Mouse (Mus musculus): ENCODE data around the gene Fam83d. TPM values are rescaled to one million over a fixed set of nuclear protein-coding genes. Genes with fewer than 3 reads are reported as not detected.
A peak's percentile ranks its signal among the peaks of the same experiment; 100 is the strongest.
"Not testable (repeated sequence)": the region's sequence is repeated elsewhere in the genome, so short reads cannot be mapped to it uniquely, and the experiment has no call there.

The Fam83d gene
- 1 to 10 TPM; 1.4 to 1.6 TPM for total RNA-seq (2021)

DNA sequence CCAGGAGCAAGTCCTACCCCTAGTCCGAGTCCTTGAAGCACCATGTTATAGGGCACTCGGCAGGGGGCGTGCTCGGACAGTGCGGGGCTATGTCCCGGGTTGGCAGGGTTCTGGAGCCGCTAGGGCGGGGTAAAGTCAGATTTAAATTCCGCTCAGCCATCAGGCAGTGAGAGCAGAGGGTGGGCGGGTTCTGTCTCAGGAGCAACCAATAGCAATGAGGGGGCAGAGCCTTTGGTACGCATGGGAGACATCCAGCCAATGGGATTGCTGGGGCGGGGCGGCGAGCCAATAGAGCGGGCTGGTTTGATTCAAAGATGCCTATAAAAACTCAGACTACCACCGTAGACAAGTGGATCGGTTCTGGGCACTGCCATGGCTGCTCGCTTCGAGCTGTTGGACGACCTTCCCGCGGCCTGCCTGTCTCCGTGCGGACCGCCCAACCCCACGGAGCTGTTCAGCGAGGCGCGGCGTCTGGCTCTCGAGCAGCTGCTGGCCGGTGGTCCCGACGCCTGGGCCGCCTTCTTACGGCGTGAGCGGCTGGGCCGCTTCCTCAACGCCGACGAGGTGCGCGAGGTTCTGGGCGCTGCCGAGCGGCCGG lies at the start of gene Fam83d:
Gene Fam83d (plus strand): TSS at position 352 of the 598 bp plus-strand sequence.
- intact Hi-C loops (cut with DNase I) = loop anchor here (2.0 kb wide), 1 partner anchor 95 kb away; no protein-coding TSS in a partner anchor
- peak; percentile 97 for DNase-seq (ENCODE audit: extremely low spot score in 1 of 2, low spot score in 2 of 2)

DNA sequence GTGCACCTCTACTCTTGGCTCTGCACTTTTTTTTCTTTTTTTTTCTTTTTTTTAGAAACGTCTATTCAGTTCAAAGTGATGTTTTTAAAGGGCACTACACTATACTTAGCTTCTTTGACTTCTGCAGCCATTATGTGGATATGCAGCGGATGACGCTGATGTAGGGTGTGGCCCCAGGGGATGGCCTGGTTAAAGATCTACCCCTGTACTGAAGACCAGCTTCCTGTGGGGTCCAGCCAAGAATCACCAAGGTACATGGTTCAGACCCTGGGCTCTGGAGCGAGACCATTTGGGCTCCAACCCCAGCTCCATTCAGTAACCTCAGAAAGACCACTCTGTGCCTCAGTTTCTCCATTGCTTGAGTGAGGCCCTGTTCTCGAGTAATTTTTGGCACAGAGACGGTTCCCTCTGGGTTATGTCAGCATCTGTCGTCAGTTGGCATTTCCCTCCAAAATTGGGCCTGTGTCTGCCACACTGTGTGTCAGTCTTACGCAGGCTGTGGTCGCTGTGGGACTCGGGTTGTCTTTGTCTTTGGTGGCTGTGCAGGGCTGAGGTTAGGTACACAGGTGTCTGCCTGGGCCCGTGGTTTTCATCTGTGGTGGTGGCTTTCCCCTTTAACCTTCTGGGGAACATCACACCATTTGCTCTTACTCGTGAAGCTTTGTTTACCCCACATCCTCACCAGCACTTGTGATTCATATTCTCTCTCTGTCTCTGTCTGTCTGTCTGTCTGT lies 48.9 kb upstream of the Fam83d start:
- no peak for DNase-seq (ENCODE audit: extremely low spot score in 1 of 2, low spot score in 2 of 2)
- intact Hi-C loops (cut with DNase I) = no loop called here

DNA sequence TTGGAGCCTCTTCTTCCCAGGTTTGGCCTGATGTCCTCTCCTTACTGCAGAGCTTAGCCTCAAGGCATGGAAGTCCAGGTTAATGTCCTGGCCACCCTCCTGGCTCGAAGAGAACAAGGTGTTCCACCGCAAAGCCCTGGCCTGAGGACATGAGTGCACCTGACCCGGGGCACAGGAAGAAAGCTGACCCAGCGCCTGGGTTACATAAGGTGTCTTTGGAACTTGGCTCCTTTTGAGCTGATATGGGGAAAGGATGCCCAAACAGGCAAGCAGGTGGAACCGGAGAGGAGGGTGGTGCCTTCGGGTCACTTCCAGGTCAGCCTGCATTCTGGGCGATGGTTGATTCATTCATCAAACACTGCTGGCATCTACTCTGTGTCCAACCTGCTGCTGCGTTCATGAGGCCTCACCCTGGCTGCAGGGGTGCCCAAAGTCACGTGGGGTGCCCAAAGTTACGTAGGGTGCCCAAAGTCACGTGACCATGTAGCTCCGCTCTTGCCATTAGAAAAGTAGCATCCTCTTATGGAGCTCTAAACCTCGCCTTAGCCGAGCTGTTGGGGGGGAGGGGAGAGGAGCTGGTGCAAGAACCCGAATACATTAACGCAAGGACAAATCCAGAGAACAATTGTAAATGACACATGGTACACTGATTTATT lies 47.0 kb upstream of the Fam83d start:
- no peak for DNase-seq (ENCODE audit: extremely low spot score in 1 of 2, low spot score in 2 of 2)
- intact Hi-C loops (cut with DNase I) = no loop called here

DNA sequence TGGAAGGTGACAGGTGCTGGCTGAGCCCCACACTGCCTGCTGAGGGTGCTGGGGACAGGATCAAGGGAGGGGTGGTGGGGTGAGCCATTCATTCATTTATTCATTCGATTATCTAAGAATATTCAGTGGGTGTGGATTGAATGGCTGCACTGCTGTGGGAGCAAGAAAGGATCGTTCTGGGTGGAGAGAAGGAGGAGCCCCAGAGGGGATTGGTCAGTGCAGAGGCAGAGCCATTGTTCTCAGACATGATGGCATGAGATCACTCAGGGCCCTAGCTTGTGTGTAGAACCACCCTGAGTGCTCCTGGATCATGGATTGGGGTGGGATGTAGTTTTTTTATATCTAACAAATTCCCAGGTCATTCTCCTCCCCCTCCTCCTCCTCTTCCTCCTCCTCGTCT lies 46.4 kb upstream of the Fam83d start:
- intact Hi-C loops (cut with DNase I) = no loop called here
- DNase-seq (ENCODE audit: extremely low spot score in 1 of 2, low spot score in 2 of 2) = no peak

DNA sequence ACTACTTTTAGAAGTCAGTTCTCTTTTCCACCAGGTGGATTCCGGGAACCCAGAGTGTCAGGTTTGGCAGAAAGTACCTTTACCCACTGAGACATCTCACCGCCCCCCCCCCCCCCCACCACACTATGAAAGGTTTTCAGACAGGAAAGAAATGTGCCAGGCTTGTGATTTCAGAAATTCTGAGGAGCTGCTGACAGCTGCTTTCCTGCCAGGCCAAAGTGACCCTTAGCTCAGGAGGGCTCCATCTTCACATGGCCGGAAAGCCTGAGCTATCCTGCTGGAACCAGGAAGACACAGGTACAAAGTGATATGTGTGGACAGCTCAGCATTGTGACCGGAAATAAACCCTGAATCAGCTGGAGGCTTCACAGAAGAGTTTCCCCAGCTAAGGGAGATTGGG lies 45.8 kb upstream of the Fam83d start:
- intact Hi-C loops (cut with DNase I) = no loop called here
- no peak for DNase-seq (ENCODE audit: extremely low spot score in 1 of 2, low spot score in 2 of 2)

DNA sequence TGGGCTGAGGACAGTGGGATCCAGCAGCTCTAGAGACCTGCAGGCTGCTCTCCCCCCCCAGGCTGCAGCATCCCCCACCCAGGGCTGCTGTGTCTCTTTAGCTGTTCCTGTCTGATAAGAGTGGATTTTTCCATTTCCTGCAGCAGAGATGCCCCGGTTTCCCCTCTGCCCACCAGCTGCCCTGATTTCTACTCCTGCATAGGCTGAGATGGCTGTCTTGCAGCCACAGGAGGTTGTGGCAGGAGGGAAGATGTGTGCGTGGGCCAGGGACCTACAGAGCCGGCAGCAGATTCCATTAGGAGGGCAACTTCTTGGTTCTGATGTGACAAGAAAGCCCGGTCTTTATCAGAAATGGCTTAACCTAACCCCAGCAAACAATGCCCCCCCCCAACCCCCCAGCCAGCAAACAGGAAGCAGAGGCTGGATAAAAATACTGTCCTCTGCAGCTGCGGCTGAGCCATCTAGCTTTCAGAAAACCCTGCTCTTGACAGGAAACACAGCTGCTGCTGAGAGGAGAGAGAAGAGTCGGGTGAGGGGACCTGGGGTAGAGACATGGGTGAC lies 44.8 kb upstream of the Fam83d start:
- no peak for DNase-seq (ENCODE audit: extremely low spot score in 1 of 2, low spot score in 2 of 2)
- intact Hi-C loops (cut with DNase I) = no loop called here

DNA sequence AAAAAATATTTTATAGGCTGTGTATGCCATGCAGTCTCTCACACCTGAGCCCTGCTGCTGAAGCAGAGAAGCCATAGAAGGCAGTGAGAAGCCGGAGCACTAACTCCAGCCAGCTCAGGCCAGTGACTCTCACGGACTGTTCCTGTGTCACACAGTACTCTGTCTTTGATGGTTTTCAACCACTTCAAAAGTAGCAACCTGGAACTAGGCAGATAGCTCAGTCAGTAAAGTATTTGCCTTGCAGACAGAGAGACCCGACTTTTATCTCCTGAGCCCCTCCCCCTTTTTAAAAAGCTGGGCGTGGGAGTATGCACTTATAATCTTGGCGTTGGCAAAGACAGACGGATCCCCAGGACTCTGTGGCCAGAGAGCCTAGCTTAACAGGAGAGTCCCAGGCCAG lies 44.1 kb upstream of the Fam83d start:
- intact Hi-C loops (cut with DNase I) = no loop called here
- DNase-seq (ENCODE audit: extremely low spot score in 1 of 2, low spot score in 2 of 2) = no peak

DNA sequence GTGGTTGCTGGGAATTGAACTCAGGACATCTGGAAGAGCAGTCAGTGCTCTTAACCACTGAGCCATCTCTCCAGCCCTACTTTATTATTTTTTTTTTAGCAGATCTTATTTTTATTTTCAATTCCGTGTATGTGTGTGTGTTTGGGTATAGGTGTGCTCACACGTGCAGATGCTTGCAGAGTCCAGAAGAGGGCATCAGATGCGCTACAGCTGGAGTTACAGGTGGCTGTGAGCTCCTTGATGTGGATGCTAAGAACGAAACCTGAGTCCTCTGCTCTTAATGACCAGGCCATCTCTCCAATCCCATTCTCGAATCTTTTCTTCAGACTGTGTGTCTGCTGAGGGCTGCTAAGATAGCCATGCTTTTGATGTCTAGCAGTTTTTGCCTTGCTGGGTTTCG lies 41.6 kb upstream of the Fam83d start:
- no peak for DNase-seq (ENCODE audit: extremely low spot score in 1 of 2, low spot score in 2 of 2)
- intact Hi-C loops (cut with DNase I) = no loop called here

DNA sequence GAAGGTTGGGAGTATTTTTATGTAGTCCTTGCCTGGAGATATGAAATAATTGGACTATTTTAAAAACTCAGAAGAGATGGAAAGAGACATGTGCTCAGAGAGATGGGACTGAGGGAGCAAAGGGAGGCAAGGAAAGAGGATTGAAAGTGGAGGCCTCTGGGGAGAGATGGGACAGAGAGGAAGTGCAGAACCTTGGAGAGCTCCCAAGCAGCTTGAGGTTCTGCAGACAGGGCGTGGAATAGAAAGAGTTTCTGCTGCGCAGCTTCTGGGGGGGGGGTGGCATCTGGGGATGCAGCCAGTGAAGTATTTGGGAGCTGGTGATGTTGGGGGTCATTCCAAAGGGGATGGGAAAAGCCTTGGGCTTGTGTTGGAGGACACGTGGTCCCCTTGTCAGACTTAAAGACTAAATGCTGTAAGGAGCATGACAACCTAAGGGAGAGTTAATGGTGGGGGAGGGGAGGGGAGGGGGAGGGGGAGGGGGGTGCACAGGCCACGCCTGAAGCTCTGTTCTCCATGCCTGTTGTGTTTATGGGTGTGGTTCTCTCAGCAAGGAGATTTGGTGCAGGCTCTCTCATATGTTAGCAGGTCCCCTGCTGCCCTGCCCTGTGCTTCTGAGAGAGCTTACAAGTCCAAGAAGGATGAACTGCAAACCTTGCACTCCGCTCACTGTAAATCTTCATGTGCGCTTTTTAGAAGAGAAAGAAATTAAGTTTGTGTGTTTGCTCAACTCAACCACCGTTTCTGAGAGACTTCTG lies 39.7 kb upstream of the Fam83d start:
- intact Hi-C loops (cut with DNase I) = no loop called here
- no peak for DNase-seq (ENCODE audit: extremely low spot score in 1 of 2, low spot score in 2 of 2)

DNA sequence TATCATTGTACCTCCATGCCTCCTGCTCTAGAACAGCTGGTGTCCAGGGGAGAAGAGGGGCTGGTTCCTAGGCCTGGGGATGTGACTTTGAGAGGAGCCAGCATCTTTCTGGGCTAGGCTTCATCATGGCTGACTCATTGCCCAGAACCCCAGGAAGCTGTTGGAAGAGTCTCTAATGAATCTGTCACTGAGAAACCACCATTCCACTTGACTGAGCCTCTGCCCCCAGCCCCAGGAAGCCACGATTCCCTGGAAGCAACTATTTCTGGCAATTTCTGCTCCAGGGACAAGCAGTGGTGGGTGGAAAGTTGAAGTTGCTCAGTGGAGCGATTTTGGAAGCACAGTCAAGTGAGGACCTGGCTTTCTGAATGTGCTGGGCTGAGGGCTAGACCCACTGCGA lies 37.0 kb upstream of the Fam83d start:
- DNase-seq (ENCODE audit: extremely low spot score in 1 of 2, low spot score in 2 of 2) = no peak
- intact Hi-C loops (cut with DNase I) = no loop called here

DNA sequence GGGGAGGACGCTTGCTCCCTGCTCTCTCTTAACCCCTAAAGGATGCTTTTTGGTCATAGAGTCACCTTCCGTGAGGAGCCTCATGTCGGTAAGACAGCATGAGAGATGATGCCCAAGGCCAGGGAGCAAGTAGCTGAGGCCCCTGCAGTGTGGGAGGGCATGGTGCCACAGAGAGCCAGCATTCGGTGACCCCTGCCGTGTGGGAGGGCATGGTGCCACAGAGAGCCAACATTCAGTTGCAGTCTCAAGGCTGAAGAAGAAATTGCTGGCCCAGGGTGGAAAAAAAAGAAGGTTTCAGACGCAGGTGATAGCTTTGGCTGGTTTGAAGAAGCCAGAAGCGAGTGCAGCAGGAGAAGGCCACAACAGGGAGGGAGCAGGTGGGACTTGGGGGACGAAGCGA lies 35.4 kb upstream of the Fam83d start:
- intact Hi-C loops (cut with DNase I) = no loop called here
- DNase-seq (ENCODE audit: extremely low spot score in 1 of 2, low spot score in 2 of 2) = no peak

DNA sequence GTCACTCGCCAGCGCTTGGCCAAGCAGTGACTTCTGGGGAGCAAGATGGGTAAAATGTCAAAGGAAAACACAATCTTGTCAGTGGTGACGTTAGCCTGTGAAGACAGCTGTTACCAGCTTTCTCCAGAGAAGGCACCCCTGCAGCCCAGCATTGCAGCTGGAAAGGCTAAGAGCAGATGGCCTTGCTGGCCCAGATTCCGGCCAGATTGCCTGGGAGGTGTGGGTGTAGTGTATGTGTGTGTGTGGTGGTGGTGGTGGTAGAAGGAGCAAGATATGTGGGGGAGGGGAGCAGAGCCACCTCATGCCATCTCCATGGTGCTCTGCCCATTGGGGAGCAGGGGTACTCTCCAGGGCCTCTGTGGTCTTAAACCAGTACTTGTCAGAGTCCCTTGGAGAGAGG lies 34.8 kb upstream of the Fam83d start:
- no peak for DNase-seq (ENCODE audit: extremely low spot score in 1 of 2, low spot score in 2 of 2)
- intact Hi-C loops (cut with DNase I) = no loop called here

DNA sequence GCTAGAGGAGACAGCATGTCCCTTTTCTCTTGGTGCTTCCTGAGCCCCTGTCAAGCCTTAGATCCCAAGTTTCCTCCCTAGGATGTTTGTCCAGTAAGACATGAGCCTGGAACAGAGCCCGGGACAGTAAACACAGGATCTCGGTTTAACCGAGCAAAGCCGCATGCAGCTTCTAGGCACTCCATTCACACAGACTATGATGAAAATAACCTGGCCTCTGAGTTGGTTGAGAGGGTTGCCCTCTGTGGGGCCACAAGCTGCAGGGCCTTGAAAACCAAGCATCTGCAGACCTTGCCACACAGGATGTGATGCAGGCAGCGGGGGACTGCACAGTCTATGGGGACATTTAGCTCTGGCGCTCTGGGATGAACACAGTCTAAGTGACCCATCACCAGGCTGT lies 34.0 kb upstream of the Fam83d start:
- intact Hi-C loops (cut with DNase I) = no loop called here
- DNase-seq (ENCODE audit: extremely low spot score in 1 of 2, low spot score in 2 of 2) = no peak

DNA sequence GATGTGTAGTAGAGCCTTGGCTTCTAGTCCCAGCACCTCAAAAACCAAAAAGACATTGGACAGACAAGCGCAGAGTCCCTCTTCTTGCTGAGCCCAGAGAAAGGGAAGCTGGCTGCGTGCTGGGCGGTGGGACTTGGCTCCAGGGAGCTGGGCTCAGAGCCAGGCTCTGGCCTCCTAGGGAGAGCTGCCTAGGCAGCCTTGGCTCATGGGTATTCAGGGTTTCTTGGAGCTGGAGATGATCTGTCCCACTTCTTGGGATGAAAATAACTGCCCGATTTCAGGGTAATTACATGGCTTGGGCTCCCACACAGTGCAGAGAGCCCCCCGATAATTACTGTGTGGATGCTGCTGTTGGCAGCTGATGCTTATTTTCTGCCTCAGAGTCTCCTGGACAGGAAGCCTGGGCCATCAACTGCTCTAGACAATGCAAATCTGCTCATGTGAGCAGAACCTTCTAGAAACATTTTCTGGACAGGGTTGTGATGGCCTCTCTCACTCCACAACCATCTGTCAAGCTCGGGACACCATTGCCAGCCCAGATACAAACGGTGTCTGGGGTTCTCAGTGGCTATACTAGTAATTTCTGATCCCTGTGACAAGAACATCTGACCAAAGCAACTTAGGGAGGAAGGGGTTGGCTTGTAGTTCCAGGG lies 33.3 kb upstream of the Fam83d start:
- intact Hi-C loops (cut with DNase I) = no loop called here

DNA sequence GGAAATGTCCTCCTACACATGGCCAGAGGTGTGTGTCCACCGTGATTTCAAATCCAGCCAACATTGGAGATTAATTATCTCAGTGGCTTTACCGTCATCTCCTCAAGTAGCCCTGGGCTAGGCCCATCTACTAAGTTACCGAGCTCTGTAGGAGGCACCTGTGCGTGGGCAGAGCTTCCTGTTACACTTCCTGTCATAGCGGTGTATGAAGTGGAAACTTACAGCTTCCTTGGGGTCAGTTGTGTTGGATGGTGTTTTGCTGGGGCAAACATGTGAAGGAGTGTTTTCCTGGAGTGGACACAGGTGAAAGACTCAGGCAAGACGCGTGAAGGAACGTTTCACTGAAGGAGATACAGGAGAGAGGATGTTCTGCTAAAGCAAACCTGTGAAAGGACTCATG lies 32.6 kb upstream of the Fam83d start:
- intact Hi-C loops (cut with DNase I) = no loop called here
- no peak for DNase-seq (ENCODE audit: extremely low spot score in 1 of 2, low spot score in 2 of 2)

More for the DNA sequence above, 33.3 kb upstream of the Fam83d start:
- DNase-seq (ENCODE audit: extremely low spot score in 1 of 2, low spot score in 2 of 2) = peak; percentile 46 to 76

DNA sequence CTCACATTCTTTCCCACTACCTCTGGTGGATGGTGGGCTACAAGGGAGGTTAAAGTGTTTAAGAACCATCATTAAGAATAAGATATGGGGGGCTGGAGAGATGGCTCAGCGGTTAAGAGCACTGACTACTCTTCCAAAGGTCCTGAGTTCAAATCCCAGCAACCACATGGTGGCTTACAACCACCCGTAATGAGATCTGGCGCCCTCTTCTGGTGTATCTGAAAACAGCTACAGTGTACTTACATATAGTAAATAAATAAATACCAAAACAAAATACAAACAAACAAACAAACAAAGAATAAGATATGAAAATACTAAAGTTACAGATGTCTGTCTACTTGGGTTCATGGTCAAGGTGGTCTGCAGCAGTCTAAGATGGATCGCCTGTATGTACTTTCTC lies 31.6 kb upstream of the Fam83d start:
- DNase-seq (ENCODE audit: extremely low spot score in 1 of 2, low spot score in 2 of 2); intact Hi-C loops (cut with DNase I): not testable (repeated sequence)

DNA sequence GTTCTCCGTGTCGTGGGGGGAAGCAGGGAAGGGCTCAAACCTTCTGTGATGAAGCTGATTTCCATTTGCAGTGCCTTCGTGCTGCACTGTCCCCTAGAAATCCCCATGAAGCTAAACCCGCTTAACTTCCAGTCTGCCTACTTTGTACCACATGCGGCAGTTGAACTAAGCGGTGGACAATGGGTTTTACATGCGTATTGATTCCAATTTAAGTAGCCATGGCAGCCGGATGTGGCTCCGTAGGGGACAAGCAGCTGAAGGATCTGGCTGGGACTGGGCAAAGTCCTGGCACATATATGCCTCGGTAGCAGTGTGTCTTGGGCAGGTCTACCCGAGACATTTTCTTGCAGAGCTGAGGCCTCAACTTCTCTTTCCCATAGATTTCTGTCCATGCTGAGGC lies 29.3 kb upstream of the Fam83d start:
- intact Hi-C loops (cut with DNase I) = no loop called here
- no peak for DNase-seq (ENCODE audit: extremely low spot score in 1 of 2, low spot score in 2 of 2)

DNA sequence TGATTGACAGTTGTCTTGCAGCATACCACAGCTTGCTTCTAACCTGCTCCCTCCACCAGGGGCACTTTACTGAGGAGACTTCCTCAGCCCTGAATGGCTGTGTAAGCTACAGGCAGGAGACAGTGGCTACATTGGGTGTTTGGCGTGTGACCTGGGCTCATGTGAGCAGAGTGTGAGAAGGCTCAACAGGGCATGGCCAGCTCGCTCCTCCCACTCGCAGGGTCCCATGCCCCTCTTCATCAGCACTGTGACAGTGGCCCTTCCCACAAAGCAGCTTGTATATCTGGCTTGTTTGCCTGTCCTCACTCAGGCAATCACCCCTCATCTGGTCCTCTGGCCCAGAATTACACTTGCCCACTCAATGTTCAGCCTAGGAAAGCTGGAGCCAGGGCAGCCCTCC lies 28.8 kb upstream of the Fam83d start:
- no peak for DNase-seq (ENCODE audit: extremely low spot score in 1 of 2, low spot score in 2 of 2)

DNA sequence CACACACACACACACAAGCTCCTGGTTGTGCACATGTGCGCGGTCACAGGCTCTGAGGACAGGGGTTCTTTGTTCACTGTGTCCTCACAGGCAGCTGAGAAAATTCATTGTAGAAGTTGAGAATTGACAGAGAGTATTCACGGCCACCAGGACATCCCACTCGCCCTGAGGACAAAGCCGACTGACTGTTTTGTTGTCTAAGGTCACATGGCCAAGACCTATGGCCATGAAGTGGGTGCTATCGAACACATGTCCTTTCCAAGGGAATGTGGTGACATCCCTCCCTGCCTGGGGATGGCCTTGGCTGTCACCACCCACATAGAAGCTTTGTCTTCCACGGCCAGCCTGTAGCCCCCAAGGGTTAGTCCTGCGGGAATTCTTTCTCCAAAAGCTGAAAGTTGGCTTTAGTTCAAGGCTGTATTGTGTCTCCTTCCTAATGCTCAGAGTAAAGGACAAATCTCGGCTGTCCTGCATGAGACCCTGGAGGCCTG lies 26.8 kb upstream of the Fam83d start:
- no peak for DNase-seq (ENCODE audit: extremely low spot score in 1 of 2, low spot score in 2 of 2)

More for the DNA sequence above, 28.8 kb upstream of the Fam83d start:
- intact Hi-C loops (cut with DNase I) = no loop called here

More for the DNA sequence above, 26.8 kb upstream of the Fam83d start:
- intact Hi-C loops (cut with DNase I) = loop anchor here (5.0 kb wide), 1 partner anchor 74 kb away; the partner anchor contains the start of gene Ppp1r16b

Measured in left cerebral cortex, postnatal 10 days (tissue).